Mouse (Mus musculus) CH12.LX (cell line): ENCODE results near the gene Fam193b. TPM values are rescaled to one million over a fixed set of nuclear protein-coding genes. Genes with fewer than 3 reads are reported as not detected.

Experiments used
- DNase-seq: peaks from one replicate; pipeline ENCODE4 v3.0.0-alpha.2; 2013; ENCODE audit errors: extremely low read depth
- H3K27ac ChIP-seq: 2 replicates; pipeline ENCODE4 v1.5.1; 2012; ENCODE audit warnings: low read depth, mild to moderate bottlenecking, control low read depth, moderate library complexity; ENCODE audit not compliant: insufficient read depth
- H3K27me3 ChIP-seq: replicated peaks from 2 replicates; pipeline ENCODE3; 2012; ENCODE audit warnings: inconsistent platforms
- H3K36me3 ChIP-seq, 2 experiments: replicated peaks in 1 of 2; 2 replicates each; pipeline versions ENCODE3 to v1.6.1; 2012; ENCODE audit warnings: inconsistent platforms in 1 of 2, low read length in 1 of 2, mild to moderate bottlenecking in 1 of 2, mixed read lengths in 1 of 2, moderate library complexity in 1 of 2; ENCODE audit not compliant: control insufficient read depth in 1 of 2, insufficient read depth in 1 of 2
- H3K4me1 ChIP-seq, 2 experiments: 2 replicates each; pipeline ENCODE4 v1.6.1; 2012; ENCODE audit warnings: inconsistent platforms in 1 of 2, moderate library complexity in 1 of 2; ENCODE audit not compliant: insufficient read depth in 2 of 2, control insufficient read depth in 1 of 2
- H3K4me2 ChIP-seq: 2 replicates; pipeline ENCODE4 v1.6.1; 2012; ENCODE audit warnings: low read depth, mild to moderate bottlenecking, control low read depth; ENCODE audit not compliant: poor library complexity, insufficient read depth, severe bottlenecking
- H3K4me3 ChIP-seq, 3 experiments: fragments of 150-350 bp in 1 of 3; sonication (generic) in 1 of 3; replicated peaks in 1 of 3; 2 replicates each; pipeline versions ENCODE3 to v1.5.1; 2011 to 2012; ENCODE audit warnings: low read depth in 2 of 3, low read length in 2 of 3, mild to moderate bottlenecking in 2 of 3, moderate library complexity in 2 of 3, control low read depth in 1 of 3, improper control_type of control experiment in 1 of 3, inconsistent platforms in 1 of 3, mixed read lengths in 1 of 3; ENCODE audit not compliant: poor library complexity in 1 of 3
- H3K79me2 ChIP-seq: replicated peaks from 2 replicates; pipeline ENCODE4 v1.6.1; 2012; ENCODE audit warnings: mild to moderate bottlenecking, moderate library complexity; ENCODE audit not compliant: control insufficient read depth, poor library complexity, insufficient read depth, severe bottlenecking; ENCODE audit errors: extremely low read depth
- H3K9ac ChIP-seq: 2 replicates; pipeline ENCODE4 v1.6.1; 2012; ENCODE audit warnings: low read depth, mild to moderate bottlenecking, control low read depth, moderate library complexity; ENCODE audit not compliant: insufficient read depth
- H3K9me3 ChIP-seq: replicated peaks from 2 replicates; pipeline ENCODE3; 2012; ENCODE audit warnings: low read length, inconsistent platforms, mixed read lengths
- BHLHE40 ChIP-seq: IDR thresholded peaks from 2 replicates; pipeline ENCODE4 v1.6.1; 2011; ENCODE audit warnings: mild to moderate bottlenecking, low read depth, low read length, improper control_type of control experiment
- CHD2 ChIP-seq: IDR thresholded peaks from 2 replicates; pipeline ENCODE4 v1.6.1; 2011; ENCODE audit warnings: low read length, improper control_type of control experiment
- CTCF ChIP-seq, 2 experiments: IDR thresholded peaks in 1 of 2; conservative IDR thresholded peaks in 1 of 2; 2 replicates each; pipeline ENCODE4 v1.5.1; 2011 to 2012; ENCODE audit warnings: low read depth in 2 of 2, low read length in 2 of 2, improper control_type of control experiment in 1 of 2, inconsistent platforms in 1 of 2, mild to moderate bottlenecking in 1 of 2, moderate library complexity in 1 of 2
- E2F4 ChIP-seq: IDR thresholded peaks from 2 replicates; pipeline ENCODE4 v1.6.1; 2011; ENCODE audit warnings: low read depth, low read length, improper control_type of control experiment; ENCODE audit not compliant: insufficient replicate concordance
- ETS1 ChIP-seq: conservative IDR thresholded peaks from 2 replicates; pipeline ENCODE4 v1.6.1; 2012; ENCODE audit warnings: low read depth, mild to moderate bottlenecking, inconsistent platforms, low read length, improper control_type of control experiment, moderate library complexity
- GABPA ChIP-seq: IDR thresholded peaks from 2 replicates; pipeline ENCODE4 v1.6.1; 2012; ENCODE audit warnings: low read depth, low read length, improper control_type of control experiment, inconsistent platforms; ENCODE audit not compliant: insufficient replicate concordance
- HCFC1 ChIP-seq: IDR thresholded peaks from 2 replicates; pipeline ENCODE4 v1.6.1; 2012; ENCODE audit warnings: low read depth, mild to moderate bottlenecking, inconsistent platforms, low read length, improper control_type of control experiment
- IRF4 ChIP-seq: IDR thresholded peaks from 2 replicates; pipeline ENCODE4 v1.6.1; 2014; ENCODE audit warnings: low read depth, mild to moderate bottlenecking, inconsistent platforms, low read length, improper control_type of control experiment
- KAT2A ChIP-seq: IDR thresholded peaks from 2 replicates; pipeline ENCODE4 v1.6.1; 2012; ENCODE audit warnings: low read length, improper control_type of control experiment, inconsistent platforms; ENCODE audit not compliant: insufficient replicate concordance
- MAFK ChIP-seq: IDR thresholded peaks from 2 replicates; pipeline ENCODE4 v1.6.1; 2011; ENCODE audit warnings: low read length, improper control_type of control experiment; ENCODE audit not compliant: insufficient replicate concordance
- MAX ChIP-seq: IDR thresholded peaks from 2 replicates; pipeline ENCODE4 v1.6.1; 2011; ENCODE audit warnings: low read length, improper control_type of control experiment
- MAZ ChIP-seq: IDR thresholded peaks from 2 replicates; pipeline ENCODE4 v1.6.1; 2012; ENCODE audit warnings: low read depth, mild to moderate bottlenecking, inconsistent platforms, low read length, improper control_type of control experiment, moderate library complexity
- MEF2A ChIP-seq: IDR thresholded peaks from 2 replicates; pipeline ENCODE4 v1.6.1; 2014; ENCODE audit warnings: low read depth, mild to moderate bottlenecking, inconsistent platforms, low read length, improper control_type of control experiment, borderline replicate concordance
- NELFE ChIP-seq: IDR thresholded peaks from 2 replicates; pipeline ENCODE4 v1.6.1; 2011; ENCODE audit warnings: low read depth, low read length, improper control_type of control experiment
- POLR2A ChIP-seq: IDR thresholded peaks from 2 replicates; pipeline ENCODE4 v1.6.1; 2011; ENCODE audit warnings: low read depth, mild to moderate bottlenecking, improper control_type of control experiment, low read length
- POLR2AphosphoS2 ChIP-seq: IDR thresholded peaks from 2 replicates; pipeline ENCODE4 v1.6.1; 2011; ENCODE audit warnings: low read depth, low read length, improper control_type of control experiment
- RAD21 ChIP-seq: IDR thresholded peaks from 2 replicates; pipeline ENCODE4 v1.6.1; 2011; ENCODE audit warnings: low read depth, mild to moderate bottlenecking, low read length, improper control_type of control experiment, moderate library complexity
- RCOR1 ChIP-seq: conservative IDR thresholded peaks from 2 replicates; pipeline ENCODE4 v1.6.1; 2012; ENCODE audit warnings: low read depth, mild to moderate bottlenecking, inconsistent platforms, low read length, improper control_type of control experiment
- SIN3A ChIP-seq: IDR thresholded peaks from 2 replicates; pipeline ENCODE4 v1.6.1; 2012; ENCODE audit warnings: low read length, improper control_type of control experiment, inconsistent platforms
- SMC3 ChIP-seq: IDR thresholded peaks from 2 replicates; pipeline ENCODE4 v1.6.1; 2011; ENCODE audit warnings: low read depth, low read length, improper control_type of control experiment
- TBP ChIP-seq: conservative IDR thresholded peaks from 2 replicates; pipeline ENCODE4 v1.6.1; 2011; ENCODE audit warnings: low read depth, low read length, improper control_type of control experiment
- TCF12 ChIP-seq: IDR thresholded peaks from 2 replicates; pipeline ENCODE4 v1.6.1; 2014; ENCODE audit warnings: low read depth, mild to moderate bottlenecking, inconsistent platforms, low read length, improper control_type of control experiment
- UBTF ChIP-seq: IDR thresholded peaks from 2 replicates; pipeline ENCODE4 v1.6.1; 2012; ENCODE audit warnings: low read depth, mild to moderate bottlenecking, inconsistent platforms, low read length, improper control_type of control experiment, moderate library complexity
- USF2 ChIP-seq: conservative IDR thresholded peaks from 2 replicates; pipeline ENCODE4 v1.6.1; 2011; ENCODE audit warnings: low read depth, low read length, improper control_type of control experiment
- ZKSCAN1 ChIP-seq: IDR thresholded peaks from 2 replicates; pipeline ENCODE4 v1.6.1; 2012; ENCODE audit warnings: low read depth, inconsistent platforms, low read length, improper control_type of control experiment, borderline replicate concordance
- ZNF384 ChIP-seq: IDR thresholded peaks from 2 replicates; pipeline ENCODE4 v1.6.1; 2012; ENCODE audit warnings: low read depth, low read length, improper control_type of control experiment, inconsistent platforms
- dilution Hi-C: fragments of 300-500 bp; cut with MboI; formaldehyde crosslinking; loops from 2 replicates; pipeline ENCODE4 v1.14.3; 2020; ENCODE audit warnings: low sequenced_read_pairs; ENCODE audit not compliant: extremely low pct_unique_long_range_greater_than_20kb, extremely low pct_ligation_motif_present
- in situ Hi-C: fragments of 300-500 bp; cut with MboI; formaldehyde crosslinking; loops from 3 replicates; pipeline ENCODE4 v1.14.3; 2019; ENCODE audit warnings: low sequenced_read_pairs, low pct_ligation_motif_present, low pct_unique_long_range_greater_than_20kb, mixed read lengths
- polyA plus RNA-seq: library from polyadenylated mRNA; unstranded; fragments of >175 nt; gene quantifications from 2 replicates; pipeline ENCODE4 v1.2.1, GENCODE M21; 2012; ENCODE audit warnings: low read depth; ENCODE audit not compliant: insufficient read length
- total RNA-seq, 2 experiments: library from RNA; depleted of rRNA; stranded (reverse); fragments of 300-350 nt in 1 of 2; fragments of >200 nt in 1 of 2; gene quantifications; 2 replicates each; pipeline ENCODE4 v1.2.3; 2012 to 2014

Fam193b gene
- total and polyA plus RNA-seq, 3 experiments: 9.2 to 22.4 (median 17.9) TPM

- Histone ChIP-seq H3K9ac (no peak overlapping the region), H3K36me3 (peaks cover 65 to 99% of the 10 kb centered on the region in 2 experiments), H3K9me3 (no peaks in the 10 kb centered on the region), H3K27ac (no peak overlapping the region), H3K4me1 (no peaks in the 10 kb centered on the region), H3K4me3 (no peak overlapping the region), H3K4me2 (no peak overlapping the region), H3K27me3 (no peaks in the 10 kb centered on the region), H3K79me2 (no peaks in the 10 kb centered on the region)
- TF ChIP-seq MEF2A (no peak), MAFK (no peak), MAX (no peak), E2F4 (no peak), TCF12 (no peak), KAT2A (no peak), USF2 (no peak), ZNF384 (no peak), TBP (no peak), ETS1 (no peak), RCOR1 (no peak), POLR2AphosphoS2 (no peak), POLR2A (no peak), NELFE (no peak), CHD2 (no peak)
- dilution Hi-C loops: no loop called here
- no peak for DNase-seq
- in situ Hi-C loops: no loop called here
These were observed 23.0 kb downstream of the Fam193b start for GRCm38 (mm10) chr13:55547916-55548315.

- DNase-seq: no peak
- H3K79me2 ChIP-seq: no peaks in the 10 kb centered on the region
- dilution Hi-C loops (no loop called here), in situ Hi-C loops (no loop called here)
- H3K27me3 ChIP-seq: no peaks in the 10 kb centered on the region
- no peaks in the 10 kb centered on the region for H3K9me3 ChIP-seq
- H3K4me2 ChIP-seq: no peak overlapping the region
- no peak overlapping the region for H3K27ac ChIP-seq
- H3K9ac ChIP-seq: no peak overlapping the region
- peaks cover 85 to 100% of the 10 kb centered on the region in 2 experiments for H3K36me3 ChIP-seq
- H3K4me3 ChIP-seq: no peak overlapping the region
- no peaks in the 10 kb centered on the region for H3K4me1 ChIP-seq
- TF ChIP-seq UBTF (no peak), TBP (no peak), POLR2A (no peak), MAZ (no peak), MAX (no peak), ETS1 (no peak), USF2 (no peak), MEF2A (no peak), ZNF384 (no peak), HCFC1 (no peak), ZKSCAN1 (no peak), E2F4 (no peak), BHLHE40 (no peak), RAD21 (no peak), CTCF (conservative IDR thresholded peaks at IDR 0.05 in 1 of 2, IDR thresholded peaks at IDR 0.05 in 1 of 2; ENCODE audit: low read depth in 2 of 2, low read length in 2 of 2) (no peak), IRF4 (no peak), SMC3 (no peak), GABPA (no peak), TCF12 (no peak), SIN3A (no peak)
These were observed 26.1 kb downstream of the Fam193b start for GRCm38 (mm10) chr13:55544792-55545191.
